Mouse (Mus musculus) cerebellum, adult 8-10 months (tissue): ENCODE measurements around the gene Sdc4.
A peak's percentile ranks its signal among the peaks of the same experiment; 100 is the strongest.

Source experiments
- DNase-seq: peaks from one replicate; pipeline ENCODE4 v3.0.0; 2022

The Sdc4 gene

DNA sequence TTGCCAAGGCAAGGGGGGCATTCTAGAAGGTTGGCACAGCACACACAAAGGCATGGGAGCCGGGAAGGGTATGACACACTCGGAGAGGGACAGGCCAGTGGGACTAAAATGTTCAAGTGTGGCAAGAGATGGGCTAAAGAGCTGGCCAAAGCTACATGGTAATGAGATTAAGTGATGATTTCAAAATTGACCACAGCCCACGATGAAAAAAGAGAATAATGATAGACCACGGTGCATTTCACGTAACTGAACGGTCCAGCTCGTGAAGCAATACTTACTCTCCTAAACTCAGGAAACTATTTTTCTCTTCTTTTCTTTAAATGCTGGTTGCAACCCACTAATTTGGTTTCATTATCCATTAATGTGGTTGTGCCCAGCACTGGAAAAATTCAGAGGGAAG, 47.6 kb downstream of the Sdc4 start:
- no peak for DNase-seq

DNA sequence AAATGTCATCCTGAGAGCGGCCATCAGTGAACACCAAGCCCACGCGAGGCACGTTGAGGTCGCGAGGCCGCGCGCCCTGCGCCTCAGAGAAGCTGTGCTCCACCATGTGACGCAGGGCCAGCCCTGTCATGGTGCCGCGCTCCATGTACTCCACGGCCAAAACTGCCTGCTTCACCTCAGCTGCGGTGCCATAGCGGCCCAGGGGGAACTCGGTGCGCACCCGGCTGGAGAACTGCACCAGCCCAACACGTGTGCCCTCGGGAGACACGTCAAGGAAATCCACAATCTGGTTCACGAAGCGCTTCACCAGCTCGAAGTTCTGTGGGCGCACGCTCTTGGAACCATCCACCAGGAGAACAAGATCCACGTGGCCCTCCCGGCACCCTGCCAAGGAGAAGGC, 50.6 kb downstream of the Sdc4 start:
- no peak for DNase-seq

DNA sequence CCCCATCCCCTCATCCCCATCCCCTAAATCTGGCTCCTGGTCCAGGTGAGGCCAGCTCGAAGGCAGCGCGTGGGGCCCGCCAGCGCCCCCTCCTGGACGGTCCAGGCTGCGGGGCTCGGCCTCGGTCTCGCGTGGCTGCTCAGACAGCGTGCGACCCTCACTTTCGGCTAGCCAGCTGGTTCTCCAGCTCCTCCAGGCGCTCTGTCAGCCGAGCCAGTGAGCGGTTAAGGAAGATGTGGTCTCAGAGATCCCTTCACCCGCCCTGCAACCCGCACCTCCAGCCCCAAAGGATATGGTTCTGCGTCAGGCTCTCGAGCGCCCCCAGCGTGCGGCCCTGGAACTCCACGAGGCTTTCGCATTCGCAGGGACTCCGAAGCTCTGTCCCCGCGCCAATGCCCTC, 54.2 kb downstream of the Sdc4 start:
- peak; percentile 83 for DNase-seq

DNA sequence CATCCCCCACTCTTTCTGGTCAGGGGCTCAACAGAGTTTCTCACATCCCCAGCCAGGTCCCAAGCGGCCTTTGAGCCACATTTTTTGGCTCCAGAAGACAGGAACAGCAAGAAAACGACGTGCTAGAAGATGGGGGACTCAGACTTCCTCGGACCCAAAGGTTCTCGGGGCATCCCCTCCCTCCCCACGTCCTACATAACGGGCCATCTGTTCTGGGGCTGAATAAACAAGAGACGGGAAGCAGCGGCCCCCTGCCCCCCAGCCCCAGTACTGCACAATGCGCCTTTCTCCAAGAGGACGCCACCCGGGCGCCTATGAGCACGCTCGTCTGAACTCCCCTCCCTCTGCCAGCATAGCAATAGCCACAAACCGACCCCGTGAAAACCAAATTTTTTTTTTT, 54.7 kb downstream of the Sdc4 start, which contains the start of gene Slpi:
Gene Slpi (minus strand): TSS at position 76 of the 400 bp plus-strand sequence.
- no peak for DNase-seq

DNA sequence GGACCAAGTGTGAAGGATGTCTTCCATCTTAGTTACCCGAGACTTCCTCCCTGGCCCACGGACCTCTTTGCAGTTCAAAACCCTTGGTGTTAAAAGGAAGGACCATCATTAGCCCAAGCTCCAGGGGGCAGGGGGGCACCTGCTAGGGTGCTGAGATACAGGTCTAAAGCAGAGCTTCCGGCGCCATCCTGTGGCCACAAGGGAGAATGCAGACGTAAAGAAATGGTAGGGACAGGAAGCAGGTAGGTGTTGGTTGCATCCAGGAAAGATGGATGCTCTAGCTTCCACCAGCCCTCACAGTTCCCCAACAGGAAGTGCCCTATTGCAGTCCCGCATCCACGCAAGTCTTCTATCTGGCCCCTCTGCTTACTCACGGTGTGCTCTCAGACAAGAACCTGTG, 56.7 kb downstream of the Sdc4 start:
- DNase-seq = peak; percentile 18

DNA sequence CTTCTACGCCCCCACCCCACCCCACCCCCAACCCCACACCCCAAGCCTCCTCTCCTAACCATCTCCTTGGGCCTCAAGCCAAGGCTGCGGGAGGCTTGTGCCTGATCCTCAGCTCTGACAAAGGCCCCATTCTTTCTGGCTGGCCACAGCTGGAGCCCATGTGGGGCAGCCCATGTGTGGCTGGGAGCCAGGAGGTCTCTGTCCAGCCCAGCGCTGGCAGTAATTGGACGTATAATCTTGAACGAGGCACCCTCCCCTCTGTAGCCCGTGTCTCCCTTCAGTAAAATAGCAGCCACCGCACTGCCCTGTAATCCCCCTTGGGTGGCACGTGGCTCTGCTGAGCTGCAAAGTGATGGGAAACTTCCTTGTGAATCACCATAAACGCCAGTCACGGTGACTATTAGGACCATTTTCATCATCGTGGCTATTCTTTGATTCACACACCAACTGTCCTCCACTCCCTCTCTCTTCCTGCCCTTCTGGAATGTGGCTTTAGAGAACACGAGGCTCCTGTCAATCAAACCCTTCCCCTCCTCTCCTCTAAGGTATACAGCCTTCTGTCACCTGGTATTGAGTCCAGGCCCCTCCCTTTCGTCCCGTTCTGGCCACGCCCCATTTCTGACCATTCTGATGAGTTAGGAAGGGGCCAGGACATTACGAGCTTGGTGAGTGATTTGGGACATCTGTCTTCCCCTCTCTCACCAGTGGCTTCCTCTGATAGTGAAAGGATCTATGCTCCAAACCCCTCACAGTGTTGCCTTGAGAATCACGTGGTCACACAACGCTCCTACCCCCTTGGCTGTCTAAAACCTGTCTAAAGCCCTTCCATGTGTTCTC, 57.5 kb downstream of the Sdc4 start:
- DNase-seq = peak; percentile 12

DNA sequence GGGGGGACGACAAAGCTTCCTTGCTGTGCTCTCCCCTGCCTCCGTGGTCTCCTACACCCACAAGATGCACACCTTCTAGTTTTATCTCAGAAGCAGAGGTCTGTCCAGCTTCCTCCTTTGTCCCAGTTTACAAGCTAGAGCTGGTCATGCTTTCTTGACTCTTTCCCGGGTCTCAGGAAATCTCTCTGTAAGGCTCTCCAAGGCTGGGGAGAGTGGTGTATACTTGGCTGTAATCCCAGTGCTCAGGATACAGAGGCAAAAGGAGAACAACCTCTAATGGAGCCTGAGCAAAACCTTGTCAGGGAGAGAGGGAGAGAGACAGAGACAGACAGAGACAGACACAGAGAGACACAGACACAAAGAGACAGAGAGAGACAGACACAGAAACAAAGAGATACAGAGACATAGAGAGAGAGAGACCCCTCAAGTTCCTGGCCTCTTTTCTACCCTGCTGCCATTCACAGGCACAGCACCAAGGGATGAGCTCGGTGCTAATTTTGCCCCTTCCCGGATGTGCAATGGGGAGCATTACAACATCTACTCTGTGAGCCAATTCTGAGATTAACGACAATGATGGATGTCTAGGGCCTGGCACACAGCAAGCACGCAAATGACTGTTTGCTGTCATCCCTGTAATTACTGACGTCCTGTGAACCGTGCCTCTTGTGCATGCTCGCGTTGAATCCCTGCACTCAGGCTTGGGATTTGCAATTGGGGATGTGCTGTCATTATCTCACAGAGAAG, 59.9 kb downstream of the Sdc4 start:
- no peak for DNase-seq

DNA sequence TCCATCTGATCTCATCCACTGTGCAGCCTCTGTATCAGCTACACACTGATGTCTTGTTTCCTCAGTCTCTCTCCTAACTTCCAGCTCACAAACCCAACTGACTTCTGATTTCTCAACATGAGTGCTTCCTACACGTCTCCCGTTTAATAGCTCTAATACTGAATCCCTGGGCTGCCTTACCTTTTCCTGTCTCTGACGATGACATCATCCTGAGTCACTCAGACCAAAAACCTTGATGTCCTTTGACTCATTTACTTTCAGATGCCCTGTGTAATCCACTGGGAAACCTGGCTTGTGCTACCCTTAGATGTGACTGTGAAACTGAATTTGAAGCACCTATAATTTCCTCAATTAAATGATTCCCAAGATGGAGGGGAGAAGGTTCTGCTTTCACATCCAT, 60.7 kb downstream of the Sdc4 start:
- DNase-seq = no peak

DNA sequence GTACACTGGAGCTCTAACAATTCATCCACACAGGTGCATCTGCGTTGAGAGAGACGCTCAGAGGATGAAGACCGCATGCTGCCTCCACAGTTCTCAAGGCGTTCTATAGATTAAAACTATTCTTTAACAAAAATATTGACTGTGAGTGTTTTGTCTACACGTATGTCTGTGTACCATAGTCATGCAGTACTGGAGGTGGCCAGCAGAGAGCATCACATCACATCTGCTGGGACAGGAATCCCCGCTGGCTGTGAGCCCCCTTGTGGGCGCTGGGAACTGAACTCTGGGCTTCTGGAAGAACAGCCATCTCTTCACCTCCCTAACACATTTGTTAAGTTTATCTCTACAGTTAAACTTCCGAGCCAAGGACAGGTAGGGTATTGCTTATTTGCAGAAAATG, 62.0 kb downstream of the Sdc4 start:
- no peak for DNase-seq

DNA sequence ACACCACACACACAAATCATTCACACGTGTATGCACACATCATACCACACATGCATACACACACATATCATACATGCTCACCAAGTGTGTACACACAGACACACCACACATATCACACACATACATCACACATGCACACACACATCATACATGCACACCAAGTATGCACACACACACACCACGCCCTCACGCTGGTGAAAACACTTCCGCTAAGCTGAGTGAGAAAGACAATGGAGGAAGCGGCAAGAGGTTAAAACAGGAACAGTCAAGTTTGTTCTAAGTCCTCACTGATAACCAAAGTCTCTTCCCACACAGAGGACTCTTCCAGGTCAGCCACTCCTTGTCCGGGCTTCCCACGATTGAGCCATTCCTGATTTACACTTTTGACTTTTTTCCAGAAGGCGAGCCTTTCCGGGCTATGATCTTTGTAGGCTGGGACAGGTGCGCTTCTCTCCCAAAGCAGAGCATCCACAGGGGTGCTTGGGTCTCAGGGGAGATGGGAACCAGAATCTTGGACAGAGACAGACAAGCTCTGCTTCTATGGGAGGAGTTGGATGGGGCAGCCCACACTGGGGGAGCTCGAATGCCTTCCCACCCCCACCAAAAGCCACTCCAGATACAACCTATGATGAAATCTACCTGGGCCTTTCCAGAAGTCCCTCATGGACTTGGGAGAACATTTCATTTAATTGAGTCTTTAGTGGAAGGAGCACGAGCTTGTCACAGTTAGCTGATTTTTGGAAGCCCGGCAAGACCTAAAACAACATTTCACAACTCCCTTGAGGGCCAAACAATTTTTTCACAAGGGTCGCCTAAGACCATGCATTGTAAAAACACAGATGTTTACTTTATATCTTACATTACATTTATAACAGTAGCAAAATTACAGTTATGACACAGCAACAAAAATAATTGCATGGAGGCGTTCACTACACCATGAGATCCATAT, 65.9 kb downstream of the Sdc4 start:
- no peak for DNase-seq
